Mouse (Mus musculus) neural tube, embryonic 13.5 days (tissue): ENCODE data around the gene Abhd11. TPM values are rescaled to one million over a fixed set of nuclear protein-coding genes. Genes with fewer than 3 reads are reported as not detected.

Experiments used
- polyA plus RNA-seq: library from polyadenylated mRNA; unstranded; fragments of >200 nt; fragmentation: Nextera tagmentation; extraction: Ambion mirVana; gene quantifications from 2 replicates; pipeline ENCODE4 v1.2.1, GENCODE M21; 2015

Gene Abhd11
- polyA plus RNA-seq, 1 experiment from 2014 or later: 72.2 TPM

Other genes starting within 250 kb of the Abhd11 start
- not detected in 2 replicates for gene Tmem270, start 102.4 kb upstream of the Abhd11 start, polyA plus RNA-seq
- 0.29 and 0.49 TPM in 2 replicates for gene Cldn13, start 93.6 kb upstream of the Abhd11 start, polyA plus RNA-seq
- gene Mettl27, start 76.8 kb upstream of the Abhd11 start, polyA plus RNA-seq: 8.8 and 9.0 TPM in 2 replicates
- 0.38 and 0.85 TPM in 2 replicates for gene Cldn4, start 62.2 kb upstream of the Abhd11 start, polyA plus RNA-seq
- 0.81 and 2.4 TPM in 2 replicates for gene Cldn3, start 22.9 kb upstream of the Abhd11 start, polyA plus RNA-seq
- gene Stx1a, start 14.3 kb downstream of the Abhd11 start, polyA plus RNA-seq: 76.8 and 90.9 TPM in 2 replicates
- 35.5 and 37.1 TPM in 2 replicates for gene Dnajc30, start 55.0 kb downstream of the Abhd11 start, polyA plus RNA-seq
- gene Bud23, start 55.8 kb downstream of the Abhd11 start, polyA plus RNA-seq: 83.0 and 93.7 TPM in 2 replicates
- gene Vps37d, start 69.1 kb downstream of the Abhd11 start, polyA plus RNA-seq: 26.3 and 31.7 TPM in 2 replicates
- 0.56 and 1.2 TPM in 2 replicates for gene Mlxipl, start 80.7 kb downstream of the Abhd11 start, polyA plus RNA-seq
- 15.9 and 18.5 TPM in 2 replicates for gene Tbl2, start 140.5 kb downstream of the Abhd11 start, polyA plus RNA-seq
- 49.2 and 50.0 TPM in 2 replicates for gene Bcl7b, start 159.1 kb downstream of the Abhd11 start, polyA plus RNA-seq
- 32.0 and 35.9 TPM in 2 replicates for gene Baz1b, start 178.1 kb downstream of the Abhd11 start, polyA plus RNA-seq
- gene Fzd9, start 242.1 kb downstream of the Abhd11 start, polyA plus RNA-seq: 11.6 and 12.1 TPM in 2 replicates